Mouse (Mus musculus): ENCODE results near the gene Apom.

- TF ChIP-seq CTCF (conservative IDR thresholded peaks at IDR 0.05; ENCODE audit: low read length): no peak
- TF ChIP-seq NANOG (IDR thresholded peaks at IDR 0.05; ENCODE audit: borderline replicate concordance, low read length): no peak
- no peak for TF ChIP-seq POU5F1 (IDR thresholded peaks at IDR 0.05; ENCODE audit: borderline replicate concordance, low read length)
Measured at GRCm38 (mm10) chr17:35140490-35140996, 8.7 kb upstream of the Apom start.
